Mouse (Mus musculus) neural tube, embryonic 12.5 days (tissue): Measurements from ENCODE around the gene Olfr544. TPM values are rescaled to one million over a fixed set of nuclear protein-coding genes. Genes with fewer than 3 reads are reported as not detected.
A peak's percentile ranks its signal among the peaks of the same experiment; 100 is the strongest.

ENCODE experiments used
- ATAC-seq: fragments of 200-750 bp; cut with Nextera tagmentation; 2 replicates; pipeline ENCODE4 v1.8.0; 2017; ENCODE audit warnings: low read depth, mild to moderate bottlenecking, moderate TSS enrichment, moderate library complexity; ENCODE audit not compliant: low FRiP score
- H3K27ac ChIP-seq: fragments of 300-500 bp; sonication (generic); 2 replicates; pipeline ENCODE4 v1.5.1; 2016
- H3K27me3 ChIP-seq: fragments of 300-500 bp; sonication (generic); replicated peaks from 2 replicates; pipeline ENCODE4 v1.6.1; 2016; ENCODE audit warnings: mild to moderate bottlenecking
- H3K36me3 ChIP-seq: fragments of 300-500 bp; sonication (generic); 2 replicates; pipeline ENCODE4 v1.6.1; 2016; ENCODE audit warnings: mild to moderate bottlenecking
- H3K4me1 ChIP-seq: fragments of 300-500 bp; sonication (generic); 2 replicates; pipeline ENCODE4 v1.6.1; 2016
- H3K4me2 ChIP-seq: fragments of 300-500 bp; sonication (generic); replicated peaks from 2 replicates; pipeline ENCODE4 v1.6.1; 2016; ENCODE audit warnings: mild to moderate bottlenecking
- H3K4me3 ChIP-seq: fragments of 300-500 bp; sonication (generic); 2 replicates; pipeline ENCODE4 v1.5.1; 2016
- H3K9ac ChIP-seq: fragments of 300-500 bp; sonication (generic); 2 replicates; pipeline ENCODE4 v1.6.1; 2016; ENCODE audit warnings: mild to moderate bottlenecking
- H3K9me3 ChIP-seq: fragments of 300-500 bp; sonication (generic); 2 replicates; pipeline ENCODE4 v1.6.1; 2016; ENCODE audit warnings: mild to moderate bottlenecking
- WGBS: fragments of 180-500 bp; shearing (Covaris S2); methylation state at CpG from one replicate; pipeline ENCODE4 v1.1.7; 2016; 5-methylcytosine and 5-hydroxymethylcytosine counted together
- polyA plus RNA-seq: library from polyadenylated mRNA; unstranded; fragments of >200 nt; fragmentation: Nextera tagmentation; extraction: Ambion mirVana; gene quantifications from 2 replicates; pipeline ENCODE4 v1.2.1, GENCODE M21; 2016

Olfr544 gene
- polyA plus RNA-seq: 0.05 and 0.15 TPM in 2 replicates

GRCm38 (mm10) chr7:102488161-102488560 lies at the start of gene Olfr544:
Gene Olfr544, minus strand, starts transcription at chr7:102488313.
- Histone ChIP-seq H3K4me2 (no peak within 1 kb of the TSS), H3K27me3 (no peaks in the 10 kb centered on the region), H3K36me3 (no peaks in the 10 kb centered on the region), H3K9ac (no peak within 1 kb of the TSS), H3K4me3 (no peak within 1 kb of the TSS), H3K9me3 (no peaks in the 10 kb centered on the region), H3K4me1 (no peaks in the 10 kb centered on the region), H3K27ac (no peak within 1 kb of the TSS)
- 67% methylated on average over 1 of the region's 1 CpGs for WGBS
- no peak for ATAC-seq

GRCm38 (mm10) chr7:102534449-102534848 lies 46.3 kb upstream of the Olfr544 start, which contains the start of gene Olfr547:
Gene Olfr547, plus strand, starts transcription at chr7:102534749.
- no peaks in the 10 kb centered on the region for H3K4me1 ChIP-seq
- no peaks in the 10 kb centered on the region for H3K36me3 ChIP-seq
- no peak within 1 kb of the TSS for H3K4me2 ChIP-seq
- H3K27ac ChIP-seq: no peak within 1 kb of the TSS
- no peak within 1 kb of the TSS for H3K9ac ChIP-seq
- no peak for ATAC-seq
- H3K27me3 ChIP-seq: no peaks in the 10 kb centered on the region
- H3K4me3 ChIP-seq: no peak within 1 kb of the TSS
- no peaks in the 10 kb centered on the region for H3K9me3 ChIP-seq
- WGBS: 88% methylated on average over 1 of the region's 1 CpGs

DNA sequence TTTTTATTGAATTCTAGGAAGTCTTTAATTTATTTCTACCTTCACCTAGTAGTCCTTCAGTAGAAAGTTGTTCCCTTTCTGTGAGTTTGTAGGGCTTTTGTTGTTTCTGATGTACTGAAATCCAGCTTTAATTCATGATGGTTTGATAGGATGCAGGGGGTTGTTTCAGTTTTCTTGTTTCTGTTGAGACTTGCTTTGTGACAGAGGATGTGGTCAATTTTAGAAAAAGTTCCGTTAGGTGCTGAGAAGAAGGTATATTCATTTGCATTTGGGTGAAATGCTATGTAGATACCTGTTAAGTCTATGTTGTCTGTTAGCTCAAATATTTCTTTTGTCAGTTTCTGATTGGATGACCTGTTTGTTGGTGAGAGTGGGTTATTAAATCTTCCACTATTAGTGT lies 40.9 kb upstream of the Olfr544 start:
- H3K27ac ChIP-seq: no peak overlapping the region
- H3K36me3 ChIP-seq: no peaks in the 10 kb centered on the region
- H3K4me2 ChIP-seq: no peak overlapping the region
- H3K9ac ChIP-seq: no peak overlapping the region
- WGBS: 86% methylated on average over 1 of the region's 1 CpGs
- H3K4me1 ChIP-seq: no peaks in the 10 kb centered on the region
- no peaks in the 10 kb centered on the region for H3K9me3 ChIP-seq
- no peak for ATAC-seq
- no peak overlapping the region for H3K4me3 ChIP-seq
- no peaks in the 10 kb centered on the region for H3K27me3 ChIP-seq

GRCm38 (mm10) chr7:102517051-102517335 lies 28.9 kb upstream of the Olfr544 start:
- Histone ChIP-seq H3K4me2 (no peak overlapping the region), H3K9me3 (no peaks in the 10 kb centered on the region), H3K4me3 (no peak overlapping the region), H3K27me3 (no peaks in the 10 kb centered on the region), H3K36me3 (no peaks in the 10 kb centered on the region), H3K27ac (no peak overlapping the region), H3K9ac (no peak overlapping the region), H3K4me1 (peaks cover 4% of the 10 kb centered on the region; the same call in 1 of the 2 replicates)
- no peak for ATAC-seq
- WGBS: 95% methylated on average over 2 of the region's 2 CpGs

DNA sequence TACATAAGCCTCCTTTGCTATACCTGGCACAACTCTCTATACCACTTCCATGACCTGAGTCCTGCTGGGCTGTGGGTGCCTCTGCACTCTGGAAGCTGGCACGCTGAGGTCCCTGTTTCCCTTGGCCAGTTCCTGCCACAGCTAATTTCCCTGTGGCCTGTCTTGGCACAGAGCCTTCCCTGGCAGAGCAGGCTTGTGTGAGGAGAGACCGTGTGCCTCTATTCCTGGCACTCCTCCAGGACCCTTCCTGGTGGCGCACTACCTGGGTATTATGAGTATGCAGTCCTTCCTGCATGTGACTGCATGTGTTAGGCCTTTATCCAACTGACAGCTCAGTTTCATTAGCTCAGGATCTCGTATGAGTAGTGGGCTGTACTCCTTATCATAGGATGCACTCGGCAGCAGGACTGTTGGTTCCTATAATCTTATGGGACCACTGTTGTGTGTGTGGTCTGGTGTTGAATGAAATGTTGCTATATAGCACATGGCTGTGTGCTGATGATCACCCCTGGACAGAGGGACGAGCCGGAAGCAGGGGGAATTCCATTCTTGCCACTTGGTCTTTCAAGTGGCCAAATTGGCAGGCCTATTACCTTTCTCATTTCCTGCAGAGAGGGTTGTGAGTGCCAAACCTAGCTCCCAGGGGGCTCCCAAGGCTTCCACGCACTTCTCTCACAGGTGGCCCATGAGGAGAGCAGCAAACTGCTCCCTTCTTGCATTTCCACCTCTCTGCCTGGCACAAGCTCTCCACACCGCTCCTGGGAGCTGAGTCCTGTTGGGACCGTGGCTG lies 28.3 kb upstream of the Olfr544 start:
- no peak for ATAC-seq
- 81% methylated on average over 10 of the region's 10 CpGs for WGBS
- no peak overlapping the region for H3K27ac ChIP-seq
- no peak overlapping the region for H3K9ac ChIP-seq
- no peak overlapping the region for H3K4me3 ChIP-seq
- H3K36me3 ChIP-seq: no peaks in the 10 kb centered on the region
- no peak overlapping the region for H3K4me2 ChIP-seq
- no peaks in the 10 kb centered on the region for H3K9me3 ChIP-seq
- H3K27me3 ChIP-seq: no peaks in the 10 kb centered on the region
- peaks cover 4% of the 10 kb centered on the region; the same call in 1 of the 2 replicates for H3K4me1 ChIP-seq

DNA sequence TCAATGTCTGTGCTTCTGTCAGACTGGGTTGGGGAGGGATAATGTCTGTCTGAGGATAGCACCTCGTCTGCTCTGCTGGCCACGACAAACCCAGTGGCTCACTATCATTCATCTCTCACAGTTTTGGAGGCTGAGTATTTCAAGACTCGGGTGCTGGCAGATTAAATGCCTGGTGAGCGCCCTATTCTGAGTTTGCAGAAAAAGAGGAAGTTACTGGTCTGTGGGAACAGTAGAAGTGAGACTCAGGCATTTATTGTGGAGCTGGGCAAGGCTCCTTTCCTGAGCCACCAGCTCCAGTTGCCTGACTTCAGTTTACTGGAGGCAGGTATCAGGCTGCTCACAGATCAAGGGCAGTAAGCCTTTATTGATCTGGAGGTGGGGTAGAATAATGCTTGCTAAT lies 26.0 kb upstream of the Olfr544 start:
- WGBS: 78% methylated on average over 4 of the region's 4 CpGs
- no peak overlapping the region for H3K4me2 ChIP-seq
- H3K9ac ChIP-seq: no peak overlapping the region
- no peaks in the 10 kb centered on the region for H3K27me3 ChIP-seq
- no peaks in the 10 kb centered on the region for H3K9me3 ChIP-seq
- no peak overlapping the region for H3K27ac ChIP-seq
- H3K4me3 ChIP-seq: no peak overlapping the region
- H3K4me1 ChIP-seq: peaks cover 4% of the 10 kb centered on the region; the same call in 1 of the 2 replicates
- ATAC-seq: no peak
- no peaks in the 10 kb centered on the region for H3K36me3 ChIP-seq

DNA sequence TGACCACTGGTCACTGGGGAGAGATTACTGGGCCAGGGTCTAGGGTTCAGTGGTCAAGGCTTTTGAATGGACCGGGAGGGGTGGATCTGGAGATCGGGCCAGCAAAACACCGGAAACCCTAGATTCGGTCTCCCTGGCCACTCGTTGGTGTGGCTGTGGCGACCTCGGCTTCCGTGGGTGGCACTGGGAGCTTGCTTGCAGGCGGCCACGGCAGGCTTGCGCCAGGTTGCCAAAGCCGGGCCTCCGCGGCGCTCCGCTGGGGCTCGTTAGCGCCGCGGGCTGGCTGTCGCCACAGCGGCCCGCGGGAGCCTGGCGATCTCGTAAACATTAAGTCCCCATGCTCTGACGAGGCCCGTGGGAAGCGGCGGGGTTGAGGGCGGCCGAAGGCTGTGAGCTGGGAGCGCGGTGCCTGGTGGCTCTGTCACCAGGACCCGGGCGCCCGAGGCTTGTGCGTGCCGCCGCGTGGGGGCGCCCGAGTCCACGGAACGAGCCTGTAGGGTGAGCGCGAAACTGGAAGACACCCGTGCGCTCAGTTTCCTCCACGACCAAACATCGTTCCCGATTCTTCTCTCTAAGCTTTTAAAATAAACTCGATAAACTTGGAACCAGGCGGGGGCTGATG lies 24.8 kb upstream of the Olfr544 start:
- H3K9me3 ChIP-seq: no peaks in the 10 kb centered on the region
- H3K27me3 ChIP-seq: no peaks in the 10 kb centered on the region
- 2% methylated on average over 54 of the region's 54 CpGs for WGBS
- peak overlapping the region; percentile 49 for H3K4me3 ChIP-seq
- peaks cover 4% of the 10 kb centered on the region; the same call in 1 of the 2 replicates for H3K4me1 ChIP-seq
- H3K4me2 ChIP-seq: peak overlapping the region; percentile 91
- H3K9ac ChIP-seq: peak overlapping the region; percentile 65
- no peaks in the 10 kb centered on the region for H3K36me3 ChIP-seq
- H3K27ac ChIP-seq: no peak overlapping the region
- ATAC-seq: peak; percentile 97

GRCm38 (mm10) chr7:102511927-102512326 lies 23.8 kb upstream of the Olfr544 start:
- Histone ChIP-seq H3K36me3 (no peaks in the 10 kb centered on the region), H3K27me3 (no peaks in the 10 kb centered on the region), H3K9me3 (no peaks in the 10 kb centered on the region), H3K4me1 (peaks cover 4% of the 10 kb centered on the region; the same call in 1 of the 2 replicates), H3K4me3 (no peak overlapping the region), H3K4me2 (no peak overlapping the region), H3K9ac (no peak overlapping the region), H3K27ac (no peak overlapping the region)
- WGBS: 93% methylated on average over 10 of the region's 10 CpGs
- ATAC-seq: no peak

DNA sequence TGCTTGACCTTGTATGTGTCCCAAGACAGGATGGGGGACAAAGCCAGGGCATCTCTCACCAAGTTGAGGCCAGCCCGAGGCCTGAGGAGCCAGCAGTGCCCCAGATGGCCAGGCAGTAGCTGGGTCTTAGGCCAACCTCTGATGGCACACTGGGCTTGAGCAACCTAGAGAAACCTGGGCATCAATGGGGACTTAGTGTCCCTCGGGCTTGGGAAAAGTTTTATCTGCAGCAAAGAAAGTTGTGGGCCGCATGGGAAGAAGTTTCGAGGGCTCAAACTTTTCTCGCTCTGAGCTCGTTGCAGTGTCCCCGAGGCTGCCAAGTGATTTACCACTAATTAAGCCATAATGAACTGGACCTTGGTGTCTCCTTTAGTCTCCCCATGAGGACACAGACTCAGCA lies 21.6 kb upstream of the Olfr544 start:
- no peak for ATAC-seq
- Histone ChIP-seq H3K4me3 (no peak overlapping the region), H3K27ac (no peak overlapping the region), H3K9ac (no peak overlapping the region), H3K4me1 (peaks cover 4% of the 10 kb centered on the region; the same call in 1 of the 2 replicates), H3K36me3 (no peaks in the 10 kb centered on the region), H3K9me3 (no peaks in the 10 kb centered on the region), H3K4me2 (no peak overlapping the region), H3K27me3 (no peaks in the 10 kb centered on the region)
- 69% methylated on average over 7 of the region's 7 CpGs for WGBS

- WGBS: 88% methylated on average over 6 of the region's 6 CpGs
- no peak overlapping the region for H3K27ac ChIP-seq
- no peak overlapping the region for H3K4me2 ChIP-seq
- no peak overlapping the region for H3K4me3 ChIP-seq
- ATAC-seq: no peak
- H3K27me3 ChIP-seq: no peaks in the 10 kb centered on the region
- no peak overlapping the region for H3K9ac ChIP-seq
- peaks cover 4% of the 10 kb centered on the region; the same call in 1 of the 2 replicates for H3K4me1 ChIP-seq
- no peaks in the 10 kb centered on the region for H3K36me3 ChIP-seq
- H3K9me3 ChIP-seq: no peaks in the 10 kb centered on the region
Measured at GRCm38 (mm10) chr7:102508666-102509065, 20.6 kb upstream of the Olfr544 start.

DNA sequence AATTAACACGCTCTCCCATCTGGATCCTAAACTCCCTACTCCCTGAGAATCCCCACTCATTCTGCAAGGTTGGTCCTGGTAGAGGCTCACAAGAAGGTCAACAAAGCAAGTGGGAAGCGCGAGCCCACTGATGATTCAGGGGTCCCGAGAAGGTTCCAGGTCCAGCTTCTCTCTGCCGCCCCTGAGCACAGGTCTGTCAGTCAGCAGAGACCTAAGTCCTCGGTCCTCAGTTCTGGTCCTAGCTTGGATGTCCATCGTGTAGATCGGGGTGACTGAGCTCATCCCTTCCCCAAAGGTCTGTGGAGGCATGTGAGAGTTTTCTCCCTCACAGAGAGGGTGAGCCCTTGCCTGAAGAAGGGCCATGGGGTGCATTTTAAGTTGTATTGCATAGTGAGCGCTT lies 20.0 kb upstream of the Olfr544 start:
- WGBS: 89% methylated on average over 9 of the region's 9 CpGs
- Histone ChIP-seq H3K9ac (no peak overlapping the region), H3K36me3 (no peaks in the 10 kb centered on the region), H3K4me2 (no peak overlapping the region), H3K9me3 (no peaks in the 10 kb centered on the region), H3K27ac (no peak overlapping the region), H3K4me3 (no peak overlapping the region), H3K4me1 (peaks cover 4% of the 10 kb centered on the region; the same call in 1 of the 2 replicates), H3K27me3 (no peaks in the 10 kb centered on the region)
- no peak for ATAC-seq

- peak; percentile 77 for ATAC-seq
- WGBS: 51% methylated on average over 3 of the region's 3 CpGs
Measured at GRCm38 (mm10) chr7:102506848-102507247, 18.7 kb upstream of the Olfr544 start.

More at GRCm38 (mm10) chr7:102506848-102507247, 18.7 kb upstream of the Olfr544 start:
- Histone ChIP-seq H3K9ac (no peak overlapping the region), H3K4me2 (no peak overlapping the region), H3K27me3 (no peaks in the 10 kb centered on the region), H3K27ac (no peak overlapping the region), H3K9me3 (no peaks in the 10 kb centered on the region), H3K4me3 (no peak overlapping the region), H3K4me1 (no peaks in the 10 kb centered on the region), H3K36me3 (no peaks in the 10 kb centered on the region)
